Mouse (Mus musculus): ENCODE measurements around the gene Lmx1b.

DNA sequence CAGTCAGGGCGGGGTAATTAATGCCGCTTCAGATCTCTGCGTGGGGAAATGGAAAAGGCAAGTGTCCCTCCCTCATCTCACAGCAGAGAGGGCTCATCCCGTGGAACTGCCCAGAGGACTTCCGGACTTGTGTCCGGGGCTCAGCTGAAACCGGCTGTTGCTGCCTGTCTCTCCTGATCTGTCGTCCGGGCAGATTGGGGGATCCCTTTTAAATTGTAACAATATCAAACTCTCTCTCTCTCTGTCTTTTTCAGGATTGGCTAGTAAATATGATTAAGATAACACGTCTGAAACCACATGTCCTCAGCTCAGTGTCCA, 13.3 kb downstream of the Lmx1b start:
- TF ChIP-seq GATA1 (IDR thresholded peaks at IDR 0.05; ENCODE audit: borderline replicate concordance, low read length): no peak
- TF ChIP-seq FLI1 (IDR thresholded peaks at IDR 0.05; ENCODE audit: low read length): no peak

Measured in megakaryocyte, embryonic 14.5 days (primary cell).